Mouse (Mus musculus): ENCODE measurements around the gene Traf1. TPM values are rescaled to one million over a fixed set of nuclear protein-coding genes. Genes with fewer than 3 reads are reported as not detected.

The Traf1 gene
- polyA plus RNA-seq, 1 experiment from 2014 or later = 18.6 TPM

DNA sequence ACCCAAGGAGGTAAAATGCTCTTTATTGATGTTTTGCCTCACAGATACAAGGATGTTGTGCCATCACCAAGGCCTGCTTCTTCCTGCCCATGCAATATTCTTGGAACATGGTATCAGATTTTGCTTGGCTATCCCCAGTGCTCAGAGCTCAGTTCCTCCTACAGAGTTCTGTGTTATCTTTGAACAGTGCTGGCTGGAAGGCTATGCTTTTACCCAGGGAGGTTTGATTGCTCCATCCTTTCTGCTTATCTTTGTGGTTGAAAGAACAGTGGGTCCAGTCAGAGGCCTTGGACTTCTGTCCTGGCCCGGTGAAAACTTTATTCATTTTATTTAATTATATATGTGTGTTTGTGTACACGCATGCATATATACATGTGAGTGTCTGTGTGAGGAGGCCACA, 16.7 kb upstream of the Traf1 start:
- no peak overlapping the region for H3K4me2 ChIP-seq (ENCODE audit: low read length)
- no peak for TF ChIP-seq CTCF (IDR thresholded peaks at IDR 0.05; ENCODE audit: low read depth)
- WGBS = 95% methylated on average over 2 of the region's 2 CpGs
- no peaks in the 10 kb centered on the region for H3K36me3 ChIP-seq (ENCODE audit: insufficient read depth, low read length)
- no peaks in the 10 kb centered on the region for H3K9me3 ChIP-seq (replicated peaks; ENCODE audit: low read length)
- no peak for ATAC-seq (replicated peaks; ENCODE audit: low FRiP score, low read depth)
- no peak for DNase-seq (ENCODE audit: low spot score)
- H3K27me3 ChIP-seq (ENCODE audit: insufficient read depth, low read length) = no peaks in the 10 kb centered on the region
- no peak overlapping the region for H3K4me3 ChIP-seq (replicated peaks; ENCODE audit: low read depth, low read length)
- H3K27ac ChIP-seq = no peak overlapping the region
- H3K9ac ChIP-seq (ENCODE audit: low read depth, low read length) = no peak overlapping the region
- H3K4me1 ChIP-seq (replicated peaks; ENCODE audit: insufficient read depth, low read length) = peaks cover 5% of the 10 kb centered on the region; the same call in 1 of the 2 replicates

DNA sequence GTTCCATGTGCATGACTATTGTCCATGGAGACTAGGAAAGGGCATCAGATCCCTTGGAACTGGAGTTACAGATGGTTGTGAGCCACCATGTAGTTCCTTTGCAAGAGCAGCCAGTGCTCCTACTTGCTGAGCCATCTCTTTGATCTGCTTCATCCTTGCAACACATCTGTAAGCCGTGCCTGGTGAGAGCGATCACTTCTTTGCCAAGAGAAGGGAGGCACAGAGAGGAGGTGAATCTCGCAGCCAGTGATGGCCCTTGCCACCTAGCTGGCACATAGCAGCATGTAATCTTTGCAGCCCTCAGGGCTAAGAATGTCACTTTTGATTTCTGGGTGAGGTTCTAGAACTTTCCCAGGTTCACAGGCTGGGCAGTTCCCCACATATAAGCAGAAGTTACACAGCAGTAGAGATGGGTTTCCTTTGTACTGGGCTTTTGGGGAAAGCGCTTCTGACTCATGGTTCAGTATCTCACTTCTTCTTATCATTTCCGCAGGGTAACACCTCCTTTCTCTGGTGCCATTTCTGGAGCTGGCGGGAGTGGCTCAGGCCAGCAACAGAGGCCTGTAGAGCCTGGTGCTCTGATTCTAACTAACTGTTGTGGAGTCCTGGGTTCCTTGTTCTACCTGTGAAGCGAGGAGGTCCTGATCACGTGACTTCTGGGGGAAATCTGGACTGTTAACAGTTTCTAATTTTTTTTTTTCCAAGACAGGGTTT, 15.5 kb upstream of the Traf1 start:
- Histone ChIP-seq H3K9ac (ENCODE audit: low read depth, low read length) (no peak overlapping the region), H3K4me2 (ENCODE audit: low read length) (no peak overlapping the region), H3K27me3 (ENCODE audit: insufficient read depth, low read length) (no peaks in the 10 kb centered on the region), H3K27ac (no peak overlapping the region), H3K4me3 (replicated peaks; ENCODE audit: low read depth, low read length) (no peak overlapping the region), H3K36me3 (ENCODE audit: insufficient read depth, low read length) (no peaks in the 10 kb centered on the region), H3K4me1 (replicated peaks; ENCODE audit: insufficient read depth, low read length) (no peaks in the 10 kb centered on the region), H3K9me3 (replicated peaks; ENCODE audit: low read length) (no peaks in the 10 kb centered on the region)
- WGBS = 91% methylated on average over 8 of the region's 8 CpGs
- no peak for DNase-seq (ENCODE audit: low spot score)
- TF ChIP-seq CTCF (IDR thresholded peaks at IDR 0.05; ENCODE audit: low read depth) = no peak
- ATAC-seq (replicated peaks; ENCODE audit: low FRiP score, low read depth) = no peak

DNA sequence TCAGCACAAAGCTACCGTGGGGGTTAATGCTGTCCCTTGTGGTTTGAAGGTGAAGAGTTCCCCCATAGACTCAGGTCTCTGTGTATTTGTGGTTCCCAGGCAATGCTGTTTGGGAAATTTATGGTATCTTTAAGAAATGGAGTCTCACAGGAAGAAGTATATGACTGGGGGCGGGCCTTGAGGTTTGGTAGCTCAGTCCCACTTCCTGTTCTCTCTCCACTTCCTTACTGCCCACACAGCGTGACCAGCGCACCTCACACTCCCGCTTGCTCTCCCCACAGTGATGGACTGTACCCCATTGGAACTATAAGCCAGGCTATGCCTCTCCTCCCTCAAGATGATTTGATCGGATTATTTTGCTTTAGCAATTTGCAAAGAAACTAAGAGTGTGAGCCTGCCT, 14.9 kb upstream of the Traf1 start:
- no peaks in the 10 kb centered on the region for H3K9me3 ChIP-seq (replicated peaks; ENCODE audit: low read length)

DNA sequence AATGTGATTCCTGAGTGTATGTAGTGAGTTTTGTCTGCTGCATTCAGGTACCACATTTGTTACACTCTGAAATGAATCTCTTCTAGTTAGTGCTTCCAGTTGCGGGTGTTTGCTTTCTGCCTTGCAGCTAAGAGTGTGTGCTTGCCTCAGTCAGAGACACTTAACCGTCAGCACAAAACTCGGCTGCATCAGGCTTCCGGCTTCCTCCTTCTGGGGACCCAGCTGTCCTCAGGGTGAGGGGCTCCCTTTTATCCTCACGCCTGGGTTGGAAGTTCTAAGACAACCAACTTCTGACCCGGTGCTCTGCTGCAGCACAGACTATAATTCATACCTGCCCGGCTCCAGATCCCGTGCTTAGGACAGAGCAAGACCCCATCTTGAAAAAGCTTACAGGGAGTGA, 11.5 kb upstream of the Traf1 start:
- H3K4me2 ChIP-seq (ENCODE audit: low read length) = no peak overlapping the region
- no peaks in the 10 kb centered on the region for H3K36me3 ChIP-seq (ENCODE audit: insufficient read depth, low read length)
- TF ChIP-seq CTCF (IDR thresholded peaks at IDR 0.05; ENCODE audit: low read depth) = no peak
- ATAC-seq (replicated peaks; ENCODE audit: low FRiP score, low read depth) (no peak), DNase-seq (ENCODE audit: low spot score) (no peak)
- no peaks in the 10 kb centered on the region for H3K9me3 ChIP-seq (replicated peaks; ENCODE audit: low read length)
- no peak overlapping the region for H3K9ac ChIP-seq (ENCODE audit: low read depth, low read length)
- H3K4me1 ChIP-seq (replicated peaks; ENCODE audit: insufficient read depth, low read length) = no peaks in the 10 kb centered on the region
- no peaks in the 10 kb centered on the region for H3K27me3 ChIP-seq (ENCODE audit: insufficient read depth, low read length)
- WGBS = 69% methylated on average over 8 of the region's 8 CpGs
- H3K27ac ChIP-seq = no peak overlapping the region
- no peak overlapping the region for H3K4me3 ChIP-seq (replicated peaks; ENCODE audit: low read depth, low read length)

More for the DNA sequence above, 14.9 kb upstream of the Traf1 start:
- TF ChIP-seq CTCF (IDR thresholded peaks at IDR 0.05; ENCODE audit: low read depth) = no peak
- no peak for DNase-seq (ENCODE audit: low spot score)
- WGBS = 80% methylated on average over 6 of the region's 6 CpGs
- ATAC-seq (replicated peaks; ENCODE audit: low FRiP score, low read depth) = no peak
- no peaks in the 10 kb centered on the region for H3K4me1 ChIP-seq (replicated peaks; ENCODE audit: insufficient read depth, low read length)
- no peak overlapping the region for H3K4me2 ChIP-seq (ENCODE audit: low read length)
- no peak overlapping the region for H3K9ac ChIP-seq (ENCODE audit: low read depth, low read length)
- no peaks in the 10 kb centered on the region for H3K36me3 ChIP-seq (ENCODE audit: insufficient read depth, low read length)
- H3K27ac ChIP-seq = no peak overlapping the region
- H3K4me3 ChIP-seq (replicated peaks; ENCODE audit: low read depth, low read length) = no peak overlapping the region
- no peaks in the 10 kb centered on the region for H3K27me3 ChIP-seq (ENCODE audit: insufficient read depth, low read length)

DNA sequence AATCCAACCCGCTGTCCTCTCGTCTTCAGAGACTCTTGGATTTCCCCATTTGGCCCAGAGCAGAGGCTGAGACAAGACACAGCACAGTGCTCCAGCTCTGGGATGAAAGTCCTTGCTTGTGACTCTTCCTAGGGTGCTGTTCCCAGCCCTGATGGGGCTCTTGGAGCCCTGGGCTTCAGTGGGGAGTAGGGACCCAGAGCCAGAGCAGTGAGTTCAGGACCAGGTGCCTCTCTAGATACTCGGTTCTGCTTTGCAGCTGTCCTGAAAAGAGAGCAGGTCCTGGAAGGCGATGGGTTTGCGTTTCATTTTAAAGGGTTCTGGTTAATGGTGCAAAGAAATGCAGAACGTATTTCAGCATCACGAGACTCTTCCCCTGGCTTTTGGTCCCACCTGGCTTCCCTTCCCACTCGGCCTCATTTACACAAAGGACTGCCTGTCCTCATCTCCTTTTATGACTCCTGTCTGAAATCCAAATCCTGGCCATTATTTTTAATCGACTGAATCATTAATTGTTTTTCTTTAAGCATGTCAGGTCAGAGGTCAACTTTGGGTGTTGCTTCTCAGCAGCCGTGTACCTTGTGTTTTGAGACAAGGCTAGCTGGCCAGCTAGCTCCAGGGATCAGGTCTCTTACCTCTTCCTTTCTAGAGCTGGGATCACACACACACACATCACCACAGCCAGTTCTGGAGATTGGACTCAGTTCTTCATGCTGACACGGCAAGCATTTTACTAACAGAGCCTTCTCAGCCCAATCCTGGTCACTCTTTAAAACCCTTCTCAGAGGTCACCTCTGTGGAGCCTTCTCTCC, 9.7 kb upstream of the Traf1 start:
- 0 out of 2 replicates have a peak overlapping the region, but pooled peaks have one; percentile 13 for H3K27ac ChIP-seq
- H3K27me3 ChIP-seq (ENCODE audit: insufficient read depth, low read length) = no peaks in the 10 kb centered on the region
- H3K9ac ChIP-seq (ENCODE audit: low read depth, low read length) = no peak overlapping the region
- no peaks in the 10 kb centered on the region for H3K4me1 ChIP-seq (replicated peaks; ENCODE audit: insufficient read depth, low read length)
- no peaks in the 10 kb centered on the region for H3K36me3 ChIP-seq (ENCODE audit: insufficient read depth, low read length)
- no peaks in the 10 kb centered on the region for H3K9me3 ChIP-seq (replicated peaks; ENCODE audit: low read length)
- DNase-seq (ENCODE audit: low spot score) (peak; percentile 70), ATAC-seq (replicated peaks; ENCODE audit: low FRiP score, low read depth) (no peak; the same call in 1 of the 2 replicates)
- H3K4me2 ChIP-seq (ENCODE audit: low read length) = no peak overlapping the region
- no peak overlapping the region for H3K4me3 ChIP-seq (replicated peaks; ENCODE audit: low read depth, low read length)
- 34% methylated on average over 11 of the region's 11 CpGs for WGBS
- TF ChIP-seq CTCF (IDR thresholded peaks at IDR 0.05; ENCODE audit: low read depth) = no peak

DNA sequence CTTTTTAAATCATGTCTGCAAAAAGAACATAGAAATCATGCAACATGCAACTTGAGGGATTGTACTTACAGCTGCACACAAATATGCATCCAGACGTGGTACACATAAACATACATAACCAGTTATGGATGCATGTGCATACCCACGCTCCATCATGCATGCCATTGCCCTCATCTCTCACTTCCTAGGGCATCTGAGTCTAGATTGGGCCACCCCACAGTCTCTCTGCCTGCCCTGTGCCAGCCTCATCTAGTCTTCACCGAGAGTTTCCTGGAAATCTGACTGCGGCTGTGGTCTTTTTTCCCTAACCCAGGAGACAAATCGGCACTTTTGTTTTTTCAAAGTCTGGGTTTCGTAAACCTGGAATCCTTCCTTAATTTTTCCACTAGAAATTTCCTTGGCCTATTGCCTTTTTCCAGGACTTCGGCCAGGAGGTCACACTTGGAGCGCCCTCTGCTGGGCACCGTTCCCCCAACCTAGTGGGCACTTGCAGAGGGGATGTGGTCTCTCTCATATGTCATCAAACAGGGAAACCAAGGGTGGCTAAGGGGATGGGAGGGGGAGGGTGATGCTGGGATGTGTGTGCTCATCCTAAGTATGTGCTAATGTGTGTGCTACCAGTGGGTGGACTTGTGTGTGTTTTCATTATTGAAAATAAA, 8.6 kb upstream of the Traf1 start:
- ATAC-seq (replicated peaks; ENCODE audit: low FRiP score, low read depth) = no peak
- TF ChIP-seq CTCF (IDR thresholded peaks at IDR 0.05; ENCODE audit: low read depth) = peak; percentile 87

More for the DNA sequence above, 8.6 kb upstream of the Traf1 start:
- WGBS = 31% methylated on average over 9 of the region's 9 CpGs
- no peak overlapping the region for H3K4me3 ChIP-seq (replicated peaks; ENCODE audit: low read depth, low read length)
- no peak overlapping the region for H3K9ac ChIP-seq (ENCODE audit: low read depth, low read length)
- H3K27ac ChIP-seq = no peak overlapping the region
- H3K9me3 ChIP-seq (replicated peaks; ENCODE audit: low read length) = no peaks in the 10 kb centered on the region
- H3K36me3 ChIP-seq (ENCODE audit: insufficient read depth, low read length) = no peaks in the 10 kb centered on the region
- no peaks in the 10 kb centered on the region for H3K27me3 ChIP-seq (ENCODE audit: insufficient read depth, low read length)
- H3K4me1 ChIP-seq (replicated peaks; ENCODE audit: insufficient read depth, low read length) = peaks cover 4% of the 10 kb centered on the region; the same call in 1 of the 2 replicates
- H3K4me2 ChIP-seq (ENCODE audit: low read length) = no peak overlapping the region
- peak; percentile 81 for DNase-seq (ENCODE audit: low spot score)

All from kidney, postnatal 0 days (tissue).